Mouse (Mus musculus) brain, embryonic 18.5 days (tissue): ENCODE data around the gene Rint1.

Source experiments
- DNase-seq: peaks from one replicate; pipeline ENCODE4 v3.0.0-alpha.2; 2012; ENCODE audit warnings: low read depth, low spot score

Rint1 gene

GRCm38 (mm10) chr5:23864054-23864965 lies 76.8 kb downstream of the Rint1 start:
- DNase-seq = no peak

GRCm38 (mm10) chr5:23865941-23866340 lies 78.4 kb downstream of the Rint1 start:
- no peak for DNase-seq
